Mouse (Mus musculus) brain, embryonic 14.5 days (tissue): ENCODE data around the gene Nyap1.

Source experiments
- CTCF ChIP-seq: fragments of 200-500 bp; IDR thresholded peaks from 2 replicates; pipeline ENCODE4 v1.5.1; 2012; ENCODE audit warnings: inconsistent platforms, mild to moderate bottlenecking, moderate library complexity, borderline replicate concordance; ENCODE audit not compliant: insufficient read depth, insufficient read length; ENCODE audit errors: extremely low read depth
- POLR2A ChIP-seq: fragments of 200-500 bp; IDR thresholded peaks from 2 replicates; pipeline ENCODE4 v1.6.1; 2012; ENCODE audit warnings: mild to moderate bottlenecking, inconsistent platforms, borderline replicate concordance; ENCODE audit not compliant: poor library complexity, insufficient read depth, insufficient read length, severe bottlenecking; ENCODE audit errors: extremely low read depth

GRCm38 (mm10) chr5:137706913-137707633 is 34.3 kb downstream of the Nyap1 start:
- TF ChIP-seq CTCF (no peak), POLR2A (no peak)
